Mouse (Mus musculus): ENCODE data around the gene Tmem106c. TPM values are rescaled to one million over a fixed set of nuclear protein-coding genes. Genes with fewer than 3 reads are reported as not detected.

Tmem106c gene
- polyA plus RNA-seq, 1 experiment from 2014 or later = 60.6 TPM

Other genes starting within 250 kb of the Tmem106c start
- 0.14 and 0.41 TPM in 2 replicates for gene Endou, start 232.9 kb upstream of the Tmem106c start, polyA plus RNA-seq (2015; fragmentation: Nextera tagmentation; extraction: Ambion mirVana)
- gene Rapgef3, start 196.2 kb upstream of the Tmem106c start, polyA plus RNA-seq (2015; fragmentation: Nextera tagmentation; extraction: Ambion mirVana) = 17.8 and 18.4 TPM in 2 replicates
- 118 and 122 TPM in 2 replicates for gene Slc48a1, start 185.7 kb upstream of the Tmem106c start, polyA plus RNA-seq (2015; fragmentation: Nextera tagmentation; extraction: Ambion mirVana)
- gene Hdac7, start 119.7 kb upstream of the Tmem106c start, polyA plus RNA-seq (2015; fragmentation: Nextera tagmentation; extraction: Ambion mirVana) = 25.2 and 27.4 TPM in 2 replicates
- 0.17 and 0.26 TPM in 2 replicates for gene Vdr, start 53.6 kb upstream of the Tmem106c start, polyA plus RNA-seq (2015; fragmentation: Nextera tagmentation; extraction: Ambion mirVana)
- 11.9 and 43.4 TPM in 2 replicates for gene Col2a1, start 40.5 kb downstream of the Tmem106c start, polyA plus RNA-seq (2015; fragmentation: Nextera tagmentation; extraction: Ambion mirVana)
- 99.4 and 106 TPM in 2 replicates for gene Pfkm, start 128.4 kb downstream of the Tmem106c start, polyA plus RNA-seq (2015; fragmentation: Nextera tagmentation; extraction: Ambion mirVana)
- gene Senp1, start 129.5 kb downstream of the Tmem106c start, polyA plus RNA-seq (2015; fragmentation: Nextera tagmentation; extraction: Ambion mirVana) = 17.3 and 18.9 TPM in 2 replicates
- gene Asb8, start 201.4 kb downstream of the Tmem106c start, polyA plus RNA-seq (2015; fragmentation: Nextera tagmentation; extraction: Ambion mirVana) = 61.0 and 64.4 TPM in 2 replicates
- 130 and 139 TPM in 2 replicates for gene Ccdc184, start 203.0 kb downstream of the Tmem106c start, polyA plus RNA-seq (2015; fragmentation: Nextera tagmentation; extraction: Ambion mirVana)
- not detected in 2 replicates for gene Olfr288, start 231.3 kb downstream of the Tmem106c start, polyA plus RNA-seq (2015; fragmentation: Nextera tagmentation; extraction: Ambion mirVana)